18 mouse cellular contexts compared by ENCODE assay signal in genomic region chr6:82611049-82611448, GRCm38 (mm10).
DNase-seq lines count a peak whose midpoint lies in the region; ATAC-seq and TF ChIP-seq lines count a peak whose summit lies in the region.
"Had no signal": no experiment of that assay in that cellular context is flagged by ENCODE, and none has a peak within 500 bp of the region (broad histone marks: within the 10 kb centered on the region; RNA-seq: fewer than 3 reads in every experiment).

No protein-coding gene starts in this region.

- ATAC-seq in embryonic facial prominence, embryonic 11.5 days (replicated peaks; ENCODE audit: insufficient number of reproducible peaks, low FRiP score, low TSS enrichment, low read depth), result peak; percentile 34; the same call in 1 of the 2 replicates
- peak; percentile 47; the same call in 1 of the 2 replicates for ATAC-seq in limb, embryonic 12.5 days (ENCODE audit: insufficient number of reproducible peaks, insufficient read depth, low FRiP score, low TSS enrichment, low read depth)
- peak; percentile 16; the same call in 1 of the 2 replicates for ATAC-seq in limb, embryonic 15.5 days (ENCODE audit: insufficient number of reproducible peaks, low FRiP score, low TSS enrichment, low read depth)
- ATAC-seq: forebrain, embryonic 15.5 days; intestine, postnatal 0 days had no signal

- H3K9ac ChIP-seq in embryonic facial prominence, embryonic 11.5 days (replicated peaks; ENCODE audit: low read length), result no peak overlapping the region
- no peak overlapping the region for H3K9ac ChIP-seq in limb, embryonic 12.5 days (replicated peaks)
- no peak overlapping the region for H3K9ac ChIP-seq in ES-Bruce4 (ENCODE audit: low read depth, poor library complexity, severe bottlenecking)
- H3K9ac ChIP-seq in limb, embryonic 15.5 days, result no peak overlapping the region
- H3K9ac ChIP-seq: forebrain, embryonic 15.5 days; heart, embryonic 15.5 days; hindbrain, embryonic 15.5 days; liver, embryonic 14.5 days had no signal

- 75% methylated on average over 9 of the region's 9 CpGs for WGBS in embryonic facial prominence, embryonic 11.5 days
- 79% methylated on average over 9 of the region's 9 CpGs for WGBS in embryonic facial prominence, embryonic 10.5 days
- 79% methylated on average over 9 of the region's 9 CpGs for WGBS in limb, embryonic 12.5 days
- WGBS in limb, embryonic 10.5 days, result 83% methylated on average over 9 of the region's 9 CpGs
- WGBS in limb, embryonic 15.5 days, result 80% methylated on average over 9 of the region's 9 CpGs
- 91% methylated on average over 9 of the region's 9 CpGs for whole genome bisulfite sequencing in thymus, adult 2 months

- no peak overlapping the region for H3K4me3 ChIP-seq in embryonic facial prominence, embryonic 11.5 days (ENCODE audit: low read depth, low read length)
- H3K4me3 ChIP-seq in embryonic facial prominence, embryonic 10.5 days, result no peak overlapping the region
- no peak overlapping the region for H3K4me3 ChIP-seq in limb, embryonic 12.5 days (replicated peaks)
- no peak overlapping the region for H3K4me3 ChIP-seq in limb, embryonic 10.5 days
- peak overlapping the region; percentile 39 for H3K4me3 ChIP-seq in ES-Bruce4 (ENCODE audit: low read depth, low read length)
- H3K4me3 ChIP-seq in limb, embryonic 15.5 days, result no peak overlapping the region
- no peak overlapping the region for H3K4me3 ChIP-seq in thymus, adult 2 months (ENCODE audit: control insufficient read depth, insufficient read depth, low read length)
- H3K4me3 ChIP-seq: forebrain, embryonic 15.5 days; heart, embryonic 15.5 days; hindbrain, embryonic 15.5 days had no signal

- no peak for TF ChIP-seq CTCF in ES-Bruce4 (IDR thresholded peaks at IDR 0.05; ENCODE audit: low read depth, low read length)
- no peak for TF ChIP-seq CTCF in thymus, adult 2 months (IDR thresholded peaks at IDR 0.05; ENCODE audit: borderline replicate concordance, control insufficient read depth, extremely low read depth, insufficient read depth, low read length, poor library complexity)

- H3K4me2 ChIP-seq in embryonic facial prominence, embryonic 11.5 days (ENCODE audit: low read depth, low read length), result no peak overlapping the region
- H3K4me2 ChIP-seq in limb, embryonic 12.5 days, result no peak overlapping the region
- no peak overlapping the region for H3K4me2 ChIP-seq in limb, embryonic 15.5 days
- H3K4me2 ChIP-seq: forebrain, embryonic 15.5 days; heart, embryonic 15.5 days; hindbrain, embryonic 15.5 days had no signal

- TF ChIP-seq POLR2A in ES-Bruce4 (IDR thresholded peaks at IDR 0.05; ENCODE audit: insufficient read depth, low read length), result no peak
- TF ChIP-seq POLR2A in thymus, adult 2 months (IDR thresholded peaks at IDR 0.05; ENCODE audit: control insufficient read depth, extremely low read depth, insufficient read depth, low read length, poor library complexity), result no peak

- H3K27ac ChIP-seq in embryonic facial prominence, embryonic 11.5 days (replicated peaks; ENCODE audit: low read depth, low read length), result no peak overlapping the region
- H3K27ac ChIP-seq in embryonic facial prominence, embryonic 10.5 days (replicated peaks), result no peak overlapping the region
- no peak overlapping the region for H3K27ac ChIP-seq in limb, embryonic 12.5 days
- no peak overlapping the region for H3K27ac ChIP-seq in limb, embryonic 10.5 days
- no peak overlapping the region for H3K27ac ChIP-seq in ES-Bruce4 (ENCODE audit: insufficient read depth, low read length)
- no peak overlapping the region for H3K27ac ChIP-seq in limb, embryonic 15.5 days
- H3K27ac ChIP-seq in thymus, adult 2 months (ENCODE audit: control insufficient read depth, insufficient read depth, low read length), result no peak overlapping the region
- H3K27ac ChIP-seq: forebrain, embryonic 15.5 days; heart, embryonic 15.5 days; hindbrain, embryonic 15.5 days; kidney, postnatal 0 days; liver, embryonic 14.5 days had no signal

- TF ChIP-seq EP300 in ES-Bruce4 (IDR thresholded peaks at IDR 0.05; ENCODE audit: insufficient read depth, low read depth, low read length), result no peak

- H3K4me1 ChIP-seq in embryonic facial prominence, embryonic 11.5 days (ENCODE audit: control insufficient read depth, insufficient read depth, low read length), result no peaks in the 10 kb centered on the region
- 0 out of 2 replicates have a peak, but pooled peaks cover 4% of the 10 kb centered on the region for H3K4me1 ChIP-seq in embryonic facial prominence, embryonic 10.5 days
- no peaks in the 10 kb centered on the region for H3K4me1 ChIP-seq in limb, embryonic 12.5 days (replicated peaks)
- no peaks in the 10 kb centered on the region; the same call in 1 of the 2 replicates for H3K4me1 ChIP-seq in limb, embryonic 10.5 days
- no peaks in the 10 kb centered on the region for H3K4me1 ChIP-seq in ES-Bruce4 (ENCODE audit: control insufficient read depth, insufficient read depth, low read length)
- no peaks in the 10 kb centered on the region for H3K4me1 ChIP-seq in limb, embryonic 15.5 days
- no peaks in the 10 kb centered on the region for H3K4me1 ChIP-seq in thymus, adult 2 months (replicated peaks; ENCODE audit: control insufficient read depth, insufficient read depth, low read length)
- H3K4me1 ChIP-seq: heart, embryonic 15.5 days had no signal

- no peaks in the 10 kb centered on the region for H3K36me3 ChIP-seq in embryonic facial prominence, embryonic 11.5 days (replicated peaks; ENCODE audit: control insufficient read depth, insufficient read depth, low read depth, low read length)
- H3K36me3 ChIP-seq in embryonic facial prominence, embryonic 10.5 days (replicated peaks), result no peaks in the 10 kb centered on the region
- no peaks in the 10 kb centered on the region for H3K36me3 ChIP-seq in limb, embryonic 12.5 days
- no peaks in the 10 kb centered on the region for H3K36me3 ChIP-seq in limb, embryonic 10.5 days
- H3K36me3 ChIP-seq in ES-Bruce4 (ENCODE audit: control insufficient read depth, insufficient read depth, low read length, poor library complexity, severe bottlenecking), result no peaks in the 10 kb centered on the region
- H3K36me3 ChIP-seq in limb, embryonic 15.5 days, result no peaks in the 10 kb centered on the region
- no peaks in the 10 kb centered on the region for H3K36me3 ChIP-seq in thymus, adult 2 months (ENCODE audit: control insufficient read depth, insufficient read depth, low read length)
- H3K36me3 ChIP-seq: forebrain, embryonic 15.5 days; heart, embryonic 15.5 days; hindbrain, embryonic 15.5 days had no signal

- no peak for DNase-seq in embryonic facial prominence, embryonic 11.5 days (ENCODE audit: low spot score)
- DNase-seq in embryonic facial prominence, embryonic 10.5 days (ENCODE audit: low spot score), result no peak
- DNase-seq in limb, embryonic 10.5 days (ENCODE audit: low spot score), result no peak
- DNase-seq in right cerebral cortex, adult 18-20 months, result no peak
- DNase-seq in thymus, adult 2 months, result no peak
- DNase-seq: adrenal gland, postnatal 14 days; cerebellum, adult 18-20 months; lung, postnatal 10 days; right cerebral cortex, postnatal 25 days had no signal

- H3K9me3 ChIP-seq in embryonic facial prominence, embryonic 11.5 days (replicated peaks; ENCODE audit: control insufficient read depth, low read length), result no peaks in the 10 kb centered on the region
- H3K9me3 ChIP-seq in embryonic facial prominence, embryonic 10.5 days, result no peaks in the 10 kb centered on the region
- H3K9me3 ChIP-seq in limb, embryonic 12.5 days, result no peaks in the 10 kb centered on the region
- H3K9me3 ChIP-seq in limb, embryonic 10.5 days (replicated peaks), result no peaks in the 10 kb centered on the region
- H3K9me3 ChIP-seq in ES-Bruce4 (replicated peaks; ENCODE audit: control insufficient read depth, insufficient read depth, low read length, poor library complexity, severe bottlenecking), result no peaks in the 10 kb centered on the region
- no peaks in the 10 kb centered on the region for H3K9me3 ChIP-seq in limb, embryonic 15.5 days
- H3K9me3 ChIP-seq: forebrain, embryonic 15.5 days; heart, embryonic 15.5 days; hindbrain, embryonic 15.5 days had no signal

- no peaks in the 10 kb centered on the region for H3K27me3 ChIP-seq in embryonic facial prominence, embryonic 11.5 days (ENCODE audit: control insufficient read depth, insufficient read depth, low read length)
- no peaks in the 10 kb centered on the region for H3K27me3 ChIP-seq in embryonic facial prominence, embryonic 10.5 days (replicated peaks; ENCODE audit: low read depth, poor library complexity, severe bottlenecking)
- H3K27me3 ChIP-seq in limb, embryonic 12.5 days, result no peaks in the 10 kb centered on the region
- H3K27me3 ChIP-seq in limb, embryonic 10.5 days (ENCODE audit: low read depth, poor library complexity, severe bottlenecking), result no peaks in the 10 kb centered on the region
- no peaks in the 10 kb centered on the region for H3K27me3 ChIP-seq in ES-Bruce4 (ENCODE audit: control insufficient read depth, insufficient read depth, low read length, poor library complexity, severe bottlenecking)
- no peaks in the 10 kb centered on the region for H3K27me3 ChIP-seq in limb, embryonic 15.5 days
- H3K27me3 ChIP-seq in thymus, adult 2 months (ENCODE audit: control insufficient read depth, insufficient read depth, low read length), result no peaks in the 10 kb centered on the region
- H3K27me3 ChIP-seq: forebrain, embryonic 15.5 days; heart, embryonic 15.5 days; hindbrain, embryonic 15.5 days had no signal
